ENCODE assay signal across 9 mouse cellular contexts in the genomic region with DNA sequence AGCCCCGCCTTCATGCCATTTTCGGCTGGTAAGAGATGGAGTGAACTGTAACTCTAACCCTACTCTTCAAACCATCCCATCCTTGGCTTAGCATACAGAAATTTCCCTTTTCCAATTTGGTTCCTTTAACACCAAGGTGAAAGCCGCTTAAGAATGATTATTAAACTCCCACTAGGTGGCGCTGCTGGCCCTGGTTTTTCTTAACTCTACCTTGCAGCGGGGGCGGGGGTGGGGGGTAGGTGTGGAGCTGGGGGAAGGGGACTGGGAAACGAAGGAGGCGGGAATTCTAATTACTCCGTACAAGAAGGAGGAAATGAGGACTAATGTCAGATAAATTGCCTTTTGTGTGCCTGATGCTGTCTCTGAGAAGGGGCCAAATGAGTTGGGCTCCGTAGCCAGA. TPM values are rescaled to one million over a fixed set of nuclear protein-coding genes. Genes with fewer than 3 reads are reported as not detected.
DNase-seq lines count a peak whose midpoint lies in the region; ATAC-seq and TF ChIP-seq lines count a peak whose summit lies in the region.
"Had no signal": no experiment of that assay in that cellular context is flagged by ENCODE, and none has a peak within 500 bp of the region (broad histone marks: within the 10 kb centered on the region; RNA-seq: fewer than 3 reads in every experiment).

No protein-coding gene starts in this region.

- intact Hi-C loops in left cerebral cortex, adult 2 months (cut with DNase I): loop anchor here (1.0 kb wide), 1 partner anchor 153 kb away; no protein-coding TSS in a partner anchor

- peak; percentile 46 to 48 for DNase-seq in left cerebral cortex, adult 2 months (ENCODE audit: extremely low spot score in 1 of 2, low spot score in 2 of 2)
- no peak for DNase-seq in left cerebral cortex, adult 8-10 months (ENCODE audit: low spot score in 2 of 2)
- DNase-seq in MN1 (ENCODE audit: low spot score): peak; percentile 54
- DNase-seq in cerebellum, adult 11-12 months: peak; percentile 17
- peak; percentile 36 for DNase-seq in heart, adult 8-10 months (ENCODE audit: low spot score)
- peak; percentile 40 to 59 for DNase-seq in layer of hippocampus, postnatal 14 days (ENCODE audit: low spot score in 2 of 2)
- DNase-seq in retina, postnatal 1 day: peak; percentile 71

- peak; percentile 61 for TF ChIP-seq CTCF in left cerebral cortex, adult 2 months (IDR thresholded peaks at IDR 0.05)

- no peak for ATAC-seq in erythroid progenitor cell, adult 5-6 weeks (replicated peaks; ENCODE audit: low FRiP score, poor library complexity, severe bottlenecking)

- H3K27ac ChIP-seq in left cerebral cortex, adult 2 months: no peak overlapping the region
- H3K27ac ChIP-seq: neural tube, embryonic 12.5 days had no signal

- H3K4me3 ChIP-seq in left cerebral cortex, adult 2 months: no peak overlapping the region
- H3K4me3 ChIP-seq: neural tube, embryonic 12.5 days had no signal

RNA-seq across cellular contexts. Expression of a gene that starts 12.9 kb away (rescaled TPM):
- total RNA-seq in left cerebral cortex, adult 2 months (2021): not detected
- total RNA-seq in left cerebral cortex, adult 8-10 months (2022): under 1 TPM in 2 of 4 experiments, not detected in 2; 0.28 to 0.32 TPM
- total RNA-seq in heart, adult 8-10 months (2022): 1 to 10 TPM in 2 of 4 experiments, under 1 TPM in 2; 0.60 to 6.6 (median 1.4) TPM
- total RNA-seq in layer of hippocampus, postnatal 14 days (2021): not detected
- total RNA-seq in erythroid progenitor cell, adult 5-6 weeks (2015; ENCODE audit: low replicate concordance): not detected in 2 replicates
- not detected in 2 replicates for total RNA-seq in erythroid progenitor cell, adult 5-6 weeks (2017; ENCODE audit: low replicate concordance)

RNA-seq across cellular contexts. Expression of a gene that starts 20.9 kb away (rescaled TPM):
- not detected for total RNA-seq in left cerebral cortex, adult 2 months (2021)
- not detected for total RNA-seq in left cerebral cortex, adult 8-10 months (2022)
- total RNA-seq in heart, adult 8-10 months (2022): not detected
- not detected for total RNA-seq in layer of hippocampus, postnatal 14 days (2021)
- not detected in 2 replicates for total RNA-seq in erythroid progenitor cell, adult 5-6 weeks (2015; ENCODE audit: low replicate concordance)
- not detected in 2 replicates for total RNA-seq in erythroid progenitor cell, adult 5-6 weeks (2017; ENCODE audit: low replicate concordance)

RNA-seq across cellular contexts. Expression of a gene that starts 34.0 kb away (rescaled TPM):
- 100 to 1,000 TPM in 1 of 2 experiments, 10 to 100 TPM in 1; 92.8 to 109 TPM for total RNA-seq in left cerebral cortex, adult 2 months (2021)
- total RNA-seq in left cerebral cortex, adult 8-10 months (2022): 10 to 100 TPM; 87.9 to 97.7 (median 93.6) TPM
- 10 to 100 TPM; 60.7 to 62.6 (median 62.2) TPM for total RNA-seq in heart, adult 8-10 months (2022)
- total RNA-seq in layer of hippocampus, postnatal 14 days (2021): 10 to 100 TPM; 88.1 to 90.7 TPM
- total RNA-seq in erythroid progenitor cell, adult 5-6 weeks (2015; ENCODE audit: low replicate concordance): 13.0 and 13.4 TPM in 2 replicates
- total RNA-seq in erythroid progenitor cell, adult 5-6 weeks (2017; ENCODE audit: low replicate concordance): 4.9 and 9.6 TPM in 2 replicates

RNA-seq across cellular contexts. Expression of a gene that starts 46.1 kb away (rescaled TPM):
- total RNA-seq in left cerebral cortex, adult 2 months (2021): 10 to 100 TPM; 89.7 to 93.2 TPM
- total RNA-seq in left cerebral cortex, adult 8-10 months (2022): 100 to 1,000 TPM in 3 of 4 experiments, 10 to 100 TPM in 1; 94.2 to 108 (median 101) TPM
- 10 to 100 TPM in 3 of 4 experiments, 1 to 10 TPM in 1; 9.4 to 13.5 (median 12.3) TPM for total RNA-seq in heart, adult 8-10 months (2022)
- total RNA-seq in layer of hippocampus, postnatal 14 days (2021): 10 to 100 TPM; 85.1 to 87.0 TPM
- total RNA-seq in erythroid progenitor cell, adult 5-6 weeks (2015; ENCODE audit: low replicate concordance): 3.2 and 9.2 TPM in 2 replicates
- total RNA-seq in erythroid progenitor cell, adult 5-6 weeks (2017; ENCODE audit: low replicate concordance): 3.2 and 9.8 TPM in 2 replicates

RNA-seq across cellular contexts. Expression of a gene that starts 48.3 kb away (rescaled TPM):
- not detected for total RNA-seq in left cerebral cortex, adult 2 months (2021)
- total RNA-seq in left cerebral cortex, adult 8-10 months (2022): not detected
- not detected for total RNA-seq in heart, adult 8-10 months (2022)
- not detected for total RNA-seq in layer of hippocampus, postnatal 14 days (2021)
- not detected in 2 replicates for total RNA-seq in erythroid progenitor cell, adult 5-6 weeks (2015; ENCODE audit: low replicate concordance)
- total RNA-seq in erythroid progenitor cell, adult 5-6 weeks (2017; ENCODE audit: low replicate concordance): not detected in 2 replicates

Comparison
In these comparisons a context has a peak if more than half of its experiments do, and no peak if none do; other contexts are left out.
1. DNase-seq: peak in left cerebral cortex, adult 2 months (2 of 2), MN1 (single experiment), cerebellum, adult 11-12 months (single experiment), heart, adult 8-10 months (single experiment), layer of hippocampus, postnatal 14 days (2 of 2) and retina, postnatal 1 day (single experiment); none in left cerebral cortex, adult 8-10 months (0 of 2).
2. RNA of a gene that starts 34.0 kb away (total RNA-seq): 92.8 to 109 TPM in left cerebral cortex, adult 2 months, 87.9 to 97.7 TPM in left cerebral cortex, adult 8-10 months, 88.1 to 90.7 TPM in layer of hippocampus, postnatal 14 days and 60.7 to 62.6 TPM in heart, adult 8-10 months; 4.9 to 13.4 TPM in erythroid progenitor cell, adult 5-6 weeks; every median in the first group is over 4 times any median in the second.